In genomic region chr12:5247505-5247904, GRCm38 (mm10) we compare ENCODE assay signal across 11 mouse cellular contexts.
DNase-seq lines count a peak whose midpoint lies in the region; ATAC-seq and TF ChIP-seq lines count a peak whose summit lies in the region.
"Had no signal": no experiment of that assay in that cellular context is flagged by ENCODE, and none has a peak within 500 bp of the region (broad histone marks: within the 10 kb centered on the region; RNA-seq: fewer than 3 reads in every experiment).

No protein-coding gene starts in this region.

- ATAC-seq in hindbrain, postnatal 0 days, result no peak
- no peak for ATAC-seq in hindbrain, embryonic 12.5 days (ENCODE audit: low FRiP score)

- no peaks in the 10 kb centered on the region for H3K36me3 ChIP-seq in hindbrain, postnatal 0 days (ENCODE audit: insufficient read depth, low read length)
- H3K36me3 ChIP-seq in hindbrain, embryonic 12.5 days, result no peaks in the 10 kb centered on the region
- H3K36me3 ChIP-seq: neural tube, embryonic 12.5 days had no signal

- DNase-seq in cerebellum, adult 9-11 months, result peak; percentile 26
- no peak for DNase-seq in cerebellum, adult 8-10 months
- peak; percentile 48 for DNase-seq in hindbrain, postnatal 0 days (ENCODE audit: low spot score)
- peak; percentile 27 for DNase-seq in adrenal gland, postnatal 25 days
- peak; percentile 35 for DNase-seq in lung, postnatal 10 days
- no peak for DNase-seq in layer of hippocampus, adult 9-11 months
- DNase-seq in kidney, adult 18-20 months, result no peak
- DNase-seq: cerebellum, adult 11 months had no signal

- no peaks in the 10 kb centered on the region for H3K27me3 ChIP-seq in hindbrain, postnatal 0 days (ENCODE audit: insufficient read depth, low read length)
- H3K27me3 ChIP-seq in hindbrain, embryonic 12.5 days, result no peaks in the 10 kb centered on the region
- H3K27me3 ChIP-seq: neural tube, embryonic 12.5 days had no signal

- H3K9ac ChIP-seq in hindbrain, postnatal 0 days (replicated peaks; ENCODE audit: low read length), result no peak overlapping the region
- H3K9ac ChIP-seq in hindbrain, embryonic 12.5 days, result no peak overlapping the region
- H3K9ac ChIP-seq: neural tube, embryonic 12.5 days had no signal

- H3K4me2 ChIP-seq in hindbrain, postnatal 0 days (ENCODE audit: low read depth, low read length), result no peak overlapping the region
- H3K4me2 ChIP-seq in hindbrain, embryonic 12.5 days (replicated peaks), result no peak overlapping the region
- H3K4me2 ChIP-seq: neural tube, embryonic 12.5 days had no signal

- no peaks in the 10 kb centered on the region for H3K9me3 ChIP-seq in hindbrain, postnatal 0 days (ENCODE audit: low read length)
- no peaks in the 10 kb centered on the region for H3K9me3 ChIP-seq in hindbrain, embryonic 12.5 days (replicated peaks)
- H3K9me3 ChIP-seq: neural tube, embryonic 12.5 days had no signal

- peak; percentile 29; the same call in 1 of the 2 replicates for TF ChIP-seq CTCF in hindbrain, postnatal 0 days (IDR thresholded peaks at IDR 0.05; ENCODE audit: low read depth)

- 44% methylated on average over 6 of the region's 6 CpGs for WGBS in hindbrain, postnatal 0 days
- WGBS in hindbrain, embryonic 12.5 days, result 45% methylated on average over 6 of the region's 6 CpGs

- H3K27ac ChIP-seq in hindbrain, postnatal 0 days, result peak overlapping the region; percentile 13; the same call in 1 of the 2 replicates
- no peak overlapping the region for H3K27ac ChIP-seq in hindbrain, embryonic 12.5 days
- H3K27ac ChIP-seq: macrophage; neural tube, embryonic 12.5 days had no signal

- peaks cover 27% of the 10 kb centered on the region for H3K4me1 ChIP-seq in hindbrain, postnatal 0 days (ENCODE audit: insufficient read depth, low read length)
- peaks cover 48% of the 10 kb centered on the region for H3K4me1 ChIP-seq in hindbrain, embryonic 12.5 days

- H3K4me3 ChIP-seq in hindbrain, postnatal 0 days (ENCODE audit: low read length), result no peak overlapping the region
- H3K4me3 ChIP-seq in hindbrain, embryonic 12.5 days, result no peak overlapping the region
- H3K4me3 ChIP-seq: neural tube, embryonic 12.5 days had no signal

Comparison
In these comparisons a context has a peak if more than half of its experiments do, and no peak if none do; other contexts are left out.
1. DNase-seq: peak in cerebellum, adult 9-11 months (single experiment), hindbrain, postnatal 0 days (single experiment), adrenal gland, postnatal 25 days (single experiment) and lung, postnatal 10 days (single experiment); none in cerebellum, adult 8-10 months (single experiment), layer of hippocampus, adult 9-11 months (single experiment) and kidney, adult 18-20 months (single experiment).